Mouse (Mus musculus): ENCODE data around the gene Zfhx3.

Zfhx3 gene

GRCm38 (mm10) chr8:108901208-108901607 is 958.8 kb downstream of the Zfhx3 start:
- DNase-seq, result no peak

DNA sequence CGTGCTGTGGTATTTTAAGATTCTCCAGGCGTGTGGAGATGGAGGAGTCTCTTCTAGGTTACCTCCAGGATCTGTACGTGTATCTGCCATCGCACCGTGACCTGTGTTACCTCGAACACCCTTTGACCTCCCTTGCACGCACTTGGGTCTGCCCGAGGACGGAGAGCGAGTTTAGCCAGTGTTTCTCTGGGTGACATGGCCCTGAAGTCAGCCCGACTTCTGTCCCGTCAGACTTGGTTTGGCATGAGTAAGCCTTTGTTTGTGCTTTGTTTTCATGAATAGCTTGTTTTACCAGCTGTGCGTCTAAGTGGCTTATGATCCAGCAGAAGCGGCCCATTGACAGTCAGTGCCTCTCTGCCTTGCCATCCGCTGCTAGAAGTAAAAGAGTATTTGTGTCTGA is 961.1 kb downstream of the Zfhx3 start:
- DNase-seq, result no peak

- DNase-seq, result no peak
These were observed 962.0 kb downstream of the Zfhx3 start for GRCm38 (mm10) chr8:108904288-108904971.

DNA sequence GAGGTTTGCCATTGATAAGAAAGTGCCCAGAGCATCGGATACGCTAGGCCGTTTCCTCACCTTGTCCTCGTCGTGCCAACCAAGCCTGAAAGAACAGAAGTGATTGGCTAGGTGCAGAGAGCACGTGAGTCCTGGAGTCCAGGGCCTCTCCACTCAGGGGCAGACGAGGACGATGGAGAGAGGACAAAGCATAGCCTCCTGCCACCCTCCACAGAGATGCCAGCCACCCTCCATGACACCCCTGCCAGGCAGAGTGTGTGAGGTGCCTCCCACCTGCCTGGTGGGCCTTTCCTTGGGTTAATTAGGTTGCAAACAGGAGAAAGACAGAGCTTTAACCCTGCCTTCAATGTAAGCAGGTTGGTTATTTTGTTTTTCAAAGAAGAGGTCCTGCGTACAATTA is 965.6 kb downstream of the Zfhx3 start:
- DNase-seq, result no peak

DNA sequence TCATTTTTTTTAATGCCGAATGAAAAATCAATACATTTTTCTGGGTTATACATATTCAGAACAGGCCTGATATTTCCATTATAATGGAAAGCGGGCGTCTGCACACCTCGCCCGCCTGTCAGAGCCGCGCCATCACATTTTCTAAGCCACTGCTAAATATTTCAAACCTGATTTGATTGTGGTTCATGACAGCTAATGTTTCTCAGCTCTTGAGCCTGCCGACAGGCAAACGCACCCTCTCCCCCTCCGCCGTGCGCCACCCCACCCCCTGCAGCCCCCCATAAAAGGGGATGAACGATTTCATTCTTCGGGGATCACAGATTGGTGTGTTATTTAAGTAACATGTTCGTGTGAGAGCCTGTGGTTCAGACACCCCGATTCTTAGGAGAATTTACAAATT is 966.1 kb downstream of the Zfhx3 start:
- DNase-seq, result no peak

GRCm38 (mm10) chr8:108909035-108909434 is 966.6 kb downstream of the Zfhx3 start:
- DNase-seq, result no peak

GRCm38 (mm10) chr8:108909455-108909854 is 967.0 kb downstream of the Zfhx3 start:
- DNase-seq, result no peak

DNA sequence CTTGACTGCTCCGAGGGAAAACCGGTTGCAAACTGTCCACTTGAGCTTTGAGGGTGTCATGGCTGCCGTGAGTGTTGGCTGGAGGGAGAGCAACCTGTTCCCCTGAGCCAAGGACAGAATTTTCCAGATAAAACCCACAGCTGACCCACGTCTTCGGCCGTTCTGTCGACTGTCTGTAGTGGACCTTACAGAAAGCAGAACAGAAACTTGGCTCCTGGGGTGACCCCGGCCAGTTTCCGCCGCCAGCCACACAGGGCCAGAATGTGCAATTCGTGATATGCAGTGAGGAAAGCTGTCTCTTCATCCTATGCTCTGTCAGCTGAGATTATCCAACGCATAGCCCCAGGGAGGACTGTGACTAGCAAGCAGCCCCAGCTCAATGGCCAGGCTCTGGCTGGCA is 968.4 kb downstream of the Zfhx3 start:
- DNase-seq, result no peak

DNA sequence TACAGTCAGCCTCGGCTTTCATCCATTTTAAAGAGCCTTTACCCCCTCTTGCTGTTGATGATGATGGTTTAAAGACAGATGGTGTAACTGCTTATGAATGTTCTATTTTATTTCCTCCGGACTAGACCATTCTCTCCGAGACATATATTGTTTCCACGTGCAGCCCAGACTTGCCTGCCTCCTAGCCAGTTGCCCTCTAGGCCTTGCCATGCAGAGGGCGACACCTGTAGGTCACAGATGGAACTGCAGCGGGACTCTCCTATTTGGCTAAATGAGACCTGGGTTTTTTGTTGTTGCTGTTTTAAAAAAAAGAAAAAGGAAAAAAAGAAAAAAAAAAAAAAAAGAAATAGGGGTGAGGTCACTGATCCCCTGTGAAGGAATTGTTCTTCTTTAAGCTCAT is 969.1 kb downstream of the Zfhx3 start:
- peak; percentile 44 to 70 for DNase-seq

- DNase-seq, result no peak
These were observed 970.6 kb downstream of the Zfhx3 start for GRCm38 (mm10) chr8:108912998-108913397.

DNA sequence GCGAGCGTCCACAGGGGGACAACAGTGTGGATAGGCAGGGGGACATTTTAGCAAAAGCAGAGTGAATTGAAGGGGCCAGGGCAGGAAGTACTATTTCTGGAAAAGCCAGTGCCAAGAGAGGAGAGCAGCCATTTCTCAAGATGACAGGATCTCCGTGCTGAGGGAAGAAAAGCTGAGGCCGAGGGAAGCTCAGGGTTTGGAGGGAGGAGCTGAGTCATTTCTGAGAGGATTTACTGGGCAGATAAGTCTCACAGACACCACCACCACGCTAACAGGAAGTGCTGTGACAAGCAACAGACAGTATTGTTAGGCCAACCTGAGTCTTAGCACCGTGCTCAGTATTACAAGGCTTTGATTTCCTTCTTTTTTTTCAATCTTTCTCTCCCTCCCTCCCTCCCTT is 973.0 kb downstream of the Zfhx3 start:
- DNase-seq, result no peak

- no peak for DNase-seq
These were observed 973.4 kb downstream of the Zfhx3 start for GRCm38 (mm10) chr8:108915876-108916275.

DNA sequence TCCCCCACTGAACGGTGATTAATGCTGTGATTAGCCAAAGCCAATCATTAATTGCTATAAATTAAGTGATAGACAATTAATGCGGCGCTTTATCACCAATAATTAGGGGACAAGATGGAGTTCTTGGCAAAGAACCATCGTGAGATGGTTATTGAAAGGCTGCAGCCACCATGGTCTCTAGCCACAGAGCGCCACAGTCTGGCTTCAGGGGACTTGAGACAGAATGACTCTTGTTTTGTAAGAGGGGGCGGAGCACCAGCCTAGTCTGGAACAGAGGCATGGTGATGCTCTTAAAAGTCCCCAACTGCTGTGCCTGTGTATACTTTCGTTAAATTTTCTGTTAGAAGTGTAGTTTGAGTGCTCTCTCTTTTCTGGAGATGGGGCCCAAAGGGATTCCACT is 977.7 kb downstream of the Zfhx3 start:
- no peak for DNase-seq

DNA sequence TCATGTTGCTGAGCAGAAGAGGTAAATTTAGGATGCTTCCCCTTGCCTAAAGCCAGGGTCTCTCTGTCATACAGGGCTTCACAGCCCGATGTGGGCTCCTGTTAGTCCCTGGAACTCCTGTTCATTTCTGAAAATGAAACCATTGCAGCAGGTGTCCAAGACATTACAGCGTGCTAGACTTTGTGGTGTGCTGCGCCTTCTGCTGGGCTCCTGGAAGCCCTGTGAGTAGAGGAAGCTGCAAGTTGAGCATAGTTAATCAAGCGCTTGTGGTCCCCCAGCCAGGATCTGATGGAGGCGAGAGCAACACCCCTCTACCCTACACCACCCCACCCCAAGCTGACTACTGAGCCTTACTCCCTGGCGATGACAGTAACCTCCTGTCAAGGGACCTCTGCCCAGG is 980.7 kb downstream of the Zfhx3 start:
- DNase-seq, result no peak

DNA sequence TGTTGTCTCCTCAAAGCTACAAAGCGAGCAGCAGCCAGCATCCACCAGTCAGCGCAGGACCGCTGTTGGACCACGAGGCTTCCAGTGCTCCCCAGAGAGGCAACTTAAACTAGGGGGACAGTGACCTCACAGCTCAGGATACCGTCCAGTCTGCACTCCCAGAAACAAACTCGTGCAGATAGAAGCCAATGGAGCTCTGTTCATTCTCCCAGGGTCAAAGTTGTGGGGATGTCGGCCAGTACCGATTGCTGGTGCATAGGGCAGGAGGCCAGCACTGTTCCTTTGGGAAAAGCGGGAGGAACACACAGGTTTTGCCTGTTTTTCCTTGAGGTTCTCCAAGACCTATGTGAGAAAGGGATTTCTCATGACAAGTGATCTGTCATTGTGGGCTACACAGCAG is 982.1 kb downstream of the Zfhx3 start:
- DNase-seq, result no peak

- no peak for DNase-seq
These were observed 983.7 kb downstream of the Zfhx3 start for GRCm38 (mm10) chr8:108926106-108926505.

- no peak for DNase-seq
These were observed 988.2 kb downstream of the Zfhx3 start for GRCm38 (mm10) chr8:108930635-108931034.

- no peak for DNase-seq
These were observed 989.4 kb downstream of the Zfhx3 start for GRCm38 (mm10) chr8:108931837-108932236.

DNA sequence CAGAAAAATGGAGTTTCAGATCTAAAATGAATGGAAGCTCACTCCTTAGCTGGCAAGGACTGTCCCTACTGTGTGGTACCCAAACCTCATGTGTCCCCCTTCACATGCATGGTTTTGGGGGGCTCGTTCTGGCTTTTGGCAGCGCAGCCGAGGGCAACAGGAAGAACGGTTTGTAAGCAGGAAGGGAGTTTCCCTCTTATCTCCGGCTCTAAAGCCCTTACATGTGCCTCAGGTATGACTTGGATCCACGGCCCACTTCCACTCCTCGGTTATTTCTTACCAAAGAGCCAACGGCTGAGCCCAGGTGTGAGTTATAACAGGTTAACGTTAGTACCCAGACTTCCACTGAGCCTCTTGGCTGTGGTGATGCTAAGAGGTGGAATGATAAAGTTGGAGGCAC is 990.3 kb downstream of the Zfhx3 start:
- no peak for DNase-seq

- no peak for DNase-seq
These were observed 993.6 kb downstream of the Zfhx3 start for GRCm38 (mm10) chr8:108935834-108936694.

DNA sequence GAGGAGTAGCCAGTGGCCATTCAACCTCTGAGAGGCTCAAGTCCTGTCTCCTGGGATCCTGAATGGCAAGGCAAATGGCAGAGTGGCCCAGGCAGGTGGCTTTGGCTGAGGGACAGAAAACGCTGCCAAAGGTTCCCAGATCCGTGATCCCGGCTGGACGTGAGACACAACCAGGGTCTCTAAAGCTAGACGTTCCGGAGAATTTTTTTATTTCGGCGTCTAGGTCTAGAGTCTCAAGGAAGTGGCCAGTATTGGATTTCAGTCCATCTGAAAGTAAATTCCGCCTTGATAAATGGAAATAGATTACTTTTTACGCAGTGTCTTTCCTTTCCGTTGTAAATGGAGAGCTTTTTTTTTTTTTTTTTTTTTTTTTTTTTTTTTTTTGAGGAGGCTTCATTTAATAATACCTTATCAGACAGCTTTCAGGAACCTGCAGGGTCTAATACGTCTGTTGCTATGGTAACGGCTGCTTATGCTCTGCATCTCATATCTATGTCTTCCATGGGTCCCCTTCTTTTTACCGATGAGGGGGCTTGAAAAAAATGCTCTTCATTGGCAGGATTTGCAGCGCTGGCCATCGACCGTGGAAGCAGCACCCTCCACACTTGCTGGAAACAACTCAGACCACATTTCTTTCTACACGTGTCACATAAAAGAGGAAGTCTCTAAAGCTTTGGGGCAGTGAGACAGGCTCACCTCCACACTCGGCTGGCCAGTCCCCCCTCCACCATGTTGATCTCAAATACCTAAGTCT is 994.4 kb downstream of the Zfhx3 start:
- DNase-seq, result no peak

DNA sequence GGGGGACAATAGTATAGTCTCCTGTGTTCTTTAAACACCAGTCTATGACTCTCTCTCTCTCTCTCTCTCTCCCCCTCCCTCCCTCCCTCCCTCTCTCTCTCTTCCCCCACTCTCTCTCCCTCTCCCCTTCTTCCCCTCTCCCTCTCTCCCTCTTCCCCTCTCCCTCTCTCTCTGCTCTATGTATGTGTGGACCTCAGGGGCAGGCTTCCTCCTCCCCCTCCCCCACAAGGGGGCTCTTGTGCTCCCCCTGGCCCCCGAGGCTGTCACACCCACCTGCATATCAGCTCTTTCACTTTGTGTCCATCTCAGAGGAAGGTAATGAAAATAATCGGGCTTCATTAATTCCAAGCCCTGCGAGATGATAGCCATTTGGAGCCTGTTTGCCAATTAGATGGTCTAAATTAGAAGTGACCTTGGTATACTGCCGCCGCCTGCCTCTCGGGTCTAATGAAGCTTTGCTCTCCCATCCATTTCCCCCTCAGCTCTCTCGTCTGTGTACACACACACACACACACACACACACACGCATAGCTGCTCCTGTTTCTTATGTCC is 995.5 kb downstream of the Zfhx3 start:
- no peak for DNase-seq

GRCm38 (mm10) chr8:108942686-108943085 is 1000.2 kb downstream of the Zfhx3 start:
- DNase-seq, result no peak
